Mouse (Mus musculus) regulatory T cell (primary cell): ENCODE data around the gene Gm49601.

Experiments used
- in situ Hi-C: fragments of 300-600 bp; cut with MboI, MseI; formaldehyde crosslinking; loops from one replicate; pipeline ENCODE4 v1.15.1; 2025; ENCODE audit warnings: high pct_unique_total_duplicates

The Gm49601 gene

GRCm38 (mm10) chr16:18629390-18630231 lies 3.4 kb upstream of the Gm49601 start, which contains the start of gene Sept5:
TSS of gene Sept5 (minus strand) at chr16:18629954.
- in situ Hi-C loops: no loop called here

GRCm38 (mm10) chr16:18628948-18629340 lies 2.7 kb upstream of the Gm49601 start:
- in situ Hi-C loops: no loop called here

GRCm38 (mm10) chr16:18628206-18628947 lies 2.1 kb upstream of the Gm49601 start:
- in situ Hi-C loops: no loop called here

- in situ Hi-C loops: no loop called here
Measured at GRCm38 (mm10) chr16:18627163-18627562, 936 bp upstream of the Gm49601 start.

GRCm38 (mm10) chr16:18625791-18626311 lies 376 bp downstream of the Gm49601 start:
- in situ Hi-C loops: no loop called here

GRCm38 (mm10) chr16:18625097-18625496 lies 1.1 kb downstream of the Gm49601 start:
- in situ Hi-C loops: no loop called here

GRCm38 (mm10) chr16:18624641-18625040 lies 1.6 kb downstream of the Gm49601 start:
- in situ Hi-C loops: loop anchor here (5.0 kb wide), 2 partner anchors 53 to 177 kb away; no protein-coding TSS in a partner anchor

- in situ Hi-C loops: loop anchor here (5.0 kb wide), 2 partner anchors 53 to 177 kb away; no protein-coding TSS in a partner anchor
Measured at GRCm38 (mm10) chr16:18623751-18624540, 2.3 kb downstream of the Gm49601 start.

GRCm38 (mm10) chr16:18622916-18623750 lies 3.1 kb downstream of the Gm49601 start:
- in situ Hi-C loops: loop anchor here (5.0 kb wide), 2 partner anchors 54 to 176 kb away; no protein-coding TSS in a partner anchor

GRCm38 (mm10) chr16:18622019-18622418 lies 4.2 kb downstream of the Gm49601 start, which contains the start of gene Gp1bb:
TSS of gene Gp1bb (minus strand) at chr16:18622403.
- in situ Hi-C loops: loop anchor here (5.0 kb wide), 2 partner anchors 55 to 175 kb away; no protein-coding TSS in a partner anchor

GRCm38 (mm10) chr16:18621362-18622001 lies 4.7 kb downstream of the Gm49601 start:
- in situ Hi-C loops: loop anchor here (5.0 kb wide), 2 partner anchors 56 to 174 kb away; no protein-coding TSS in a partner anchor

GRCm38 (mm10) chr16:18620601-18621361 lies 5.4 kb downstream of the Gm49601 start:
- in situ Hi-C loops: loop anchor here (5.0 kb wide), 2 partner anchors 57 to 173 kb away; no protein-coding TSS in a partner anchor

GRCm38 (mm10) chr16:18620201-18620600 lies 6.0 kb downstream of the Gm49601 start:
- in situ Hi-C loops: loop anchor here (5.0 kb wide), 2 partner anchors 57 to 173 kb away; no protein-coding TSS in a partner anchor

GRCm38 (mm10) chr16:18619110-18619509 lies 7.1 kb downstream of the Gm49601 start:
- in situ Hi-C loops: no loop called here

GRCm38 (mm10) chr16:18618297-18618696 lies 7.9 kb downstream of the Gm49601 start:
- in situ Hi-C loops: no loop called here

- in situ Hi-C loops: no loop called here
Measured at GRCm38 (mm10) chr16:18617370-18618065, 8.7 kb downstream of the Gm49601 start.

GRCm38 (mm10) chr16:18613301-18613700 lies 12.9 kb downstream of the Gm49601 start:
- in situ Hi-C loops: no loop called here

- in situ Hi-C loops: no loop called here
Measured at GRCm38 (mm10) chr16:18611752-18612151, 14.5 kb downstream of the Gm49601 start.
